8 mouse cellular contexts compared by ENCODE assay signal in the genomic region with DNA sequence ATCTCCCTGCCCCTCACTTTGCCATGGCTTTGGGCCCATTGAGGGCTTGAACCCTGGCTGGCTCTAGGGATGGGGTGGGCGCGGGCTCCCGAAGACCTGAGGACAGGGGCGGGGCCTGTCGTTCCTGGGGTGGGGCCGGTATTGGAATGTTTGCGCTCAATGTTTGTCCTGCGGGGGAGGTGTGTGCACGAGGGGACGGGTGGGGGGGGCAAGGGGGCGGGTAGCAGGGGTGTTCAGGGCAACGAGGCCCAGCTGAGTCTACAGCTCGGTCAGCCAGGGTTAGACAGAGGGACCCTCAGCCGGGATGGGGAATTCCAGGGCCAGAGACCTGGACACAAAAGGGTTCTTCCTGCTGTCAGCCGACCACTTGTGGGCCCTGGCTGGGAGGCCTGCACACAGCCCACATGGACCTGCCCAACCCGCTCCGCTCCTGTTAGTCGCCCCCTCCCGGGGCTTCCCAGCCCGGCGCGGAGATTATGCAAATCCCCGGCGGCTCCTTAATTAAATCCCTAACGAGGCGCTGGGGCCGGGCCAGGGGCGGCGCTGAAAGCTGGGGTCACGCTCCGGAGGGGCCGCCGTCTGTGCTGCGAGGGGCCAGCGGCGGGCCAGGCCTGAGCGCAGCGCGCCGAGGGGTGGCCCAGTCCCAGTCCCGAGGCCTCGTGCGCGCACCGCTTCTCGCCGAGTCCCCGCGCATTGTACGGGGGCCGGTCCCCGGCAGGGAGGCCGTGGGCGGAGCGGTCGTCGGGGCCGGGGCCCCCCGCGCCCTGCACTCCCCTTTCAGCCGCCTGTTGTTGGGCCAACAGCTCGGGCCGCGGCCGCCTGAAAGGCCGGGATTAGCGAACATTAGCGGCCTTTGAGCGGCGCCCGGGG. TPM values are rescaled to one million over a fixed set of nuclear protein-coding genes. Genes with fewer than 3 reads are reported as not detected.
DNase-seq lines count a peak whose midpoint lies in the region; ATAC-seq and TF ChIP-seq lines count a peak whose summit lies in the region.

No protein-coding gene starts in this region.

- H3K36me3 ChIP-seq in E14TG2a.4 (ENCODE audit: insufficient read depth, low read length), result no peaks in the 10 kb centered on the region
- no peaks in the 10 kb centered on the region for H3K36me3 ChIP-seq in intestine, embryonic 16.5 days (ENCODE audit: control insufficient read depth, insufficient read depth, low read length)
- H3K36me3 ChIP-seq in liver, adult 2 months (ENCODE audit: control insufficient read depth, insufficient read depth, low read length), result no peaks in the 10 kb centered on the region

- peak; percentile 52 for DNase-seq in adrenal gland, postnatal 14 days
- peak; percentile 43 to 61 for DNase-seq in frontal cortex, postnatal 10 days (ENCODE audit: low spot score in 2 of 2)
- DNase-seq in liver, adult 2 months (ENCODE audit: extremely low read depth, low read depth, low spot score), result no peak
- peak; percentile 79 for DNase-seq in neural tube, embryonic 10.5 days (ENCODE audit: extremely low spot score, low spot score)
- DNase-seq in urinary bladder, postnatal 25 days (ENCODE audit: low spot score), result peak; percentile 48
- no peak for DNase-seq in cerebellum, adult 11 months

- peaks cover 98% of the 10 kb centered on the region for H3K27me3 ChIP-seq in E14TG2a.4 (ENCODE audit: insufficient read depth, low read length)
- no peaks in the 10 kb centered on the region for H3K27me3 ChIP-seq in intestine, embryonic 16.5 days (replicated peaks; ENCODE audit: control insufficient read depth, insufficient read depth, low read length)
- no peaks in the 10 kb centered on the region for H3K27me3 ChIP-seq in liver, adult 2 months (ENCODE audit: control insufficient read depth, insufficient read depth, low read length)

- H3K9ac ChIP-seq in intestine, embryonic 16.5 days (ENCODE audit: low read depth, low read length), result peak overlapping the region; percentile 78
- H3K9ac ChIP-seq in liver, adult 2 months (ENCODE audit: low read depth, low read length), result peak overlapping the region; percentile 77

- no peaks in the 10 kb centered on the region for H3K9me3 ChIP-seq in E14TG2a.4 (ENCODE audit: low read length)
- no peaks in the 10 kb centered on the region for H3K9me3 ChIP-seq in intestine, embryonic 16.5 days (ENCODE audit: control insufficient read depth, low read length)

- no peaks in the 10 kb centered on the region for H3K79me2 ChIP-seq in liver, adult 2 months (ENCODE audit: control insufficient read depth, insufficient read depth, low read length)

- peak; percentile 54 for ATAC-seq in intestine, embryonic 16.5 days

- TF ChIP-seq POLR2A in liver, adult 2 months (IDR thresholded peaks at IDR 0.05; ENCODE audit: extremely low read depth, insufficient read depth, low read length), result no peak

- peaks cover 48% of the 10 kb centered on the region for H3K4me1 ChIP-seq in E14TG2a.4 (replicated peaks; ENCODE audit: low read depth, low read length)
- H3K4me1 ChIP-seq in intestine, embryonic 16.5 days (ENCODE audit: control insufficient read depth, insufficient read depth, low read length), result peaks cover 41% of the 10 kb centered on the region
- H3K4me1 ChIP-seq in liver, adult 2 months (ENCODE audit: control insufficient read depth, insufficient read depth, low read length), result no peaks in the 10 kb centered on the region; the same call in 1 of the 2 replicates

- H3K27ac ChIP-seq in intestine, embryonic 16.5 days (ENCODE audit: low read length), result peak overlapping the region; percentile 29; the same call in 1 of the 2 replicates
- no peak overlapping the region for H3K27ac ChIP-seq in liver, adult 2 months (replicated peaks; ENCODE audit: insufficient read depth, low read depth, low read length)

- H3K4me3 ChIP-seq in E14TG2a.4 (replicated peaks; ENCODE audit: low read length), result peak overlapping the region; percentile 80
- H3K4me3 ChIP-seq in intestine, embryonic 16.5 days (ENCODE audit: low read length), result peak overlapping the region; percentile 53
- peak overlapping the region; percentile 50 for H3K4me3 ChIP-seq in liver, adult 2 months (ENCODE audit: insufficient read depth, low read depth, low read length)

- H3K4me2 ChIP-seq in intestine, embryonic 16.5 days (ENCODE audit: low read depth, low read length), result peak overlapping the region; percentile 96

- 4% methylated on average over 62 of the region's 71 CpGs for WGBS in intestine, embryonic 16.5 days
- WGBS in liver, adult 2 months, result 2% methylated on average over 68 of the region's 71 CpGs

- TF ChIP-seq CTCF in E14TG2a.4 (conservative IDR thresholded peaks at IDR 0.05; ENCODE audit: low read length), result no peak
- no peak for TF ChIP-seq CTCF in liver, adult 2 months (IDR thresholded peaks at IDR 0.05; ENCODE audit: low read depth, low read length)

RNA-seq across cellular contexts. Expression of a gene that starts 26.4 kb away (rescaled TPM):
- 6.4 and 7.8 TPM in 2 replicates for total RNA-seq in adrenal gland, postnatal 14 days (2021)
- polyA plus RNA-seq in intestine, embryonic 16.5 days (2015; fragmentation: Nextera tagmentation; extraction: Ambion mirVana), result 9.0 and 9.8 TPM in 2 replicates
- 18.8 and 18.9 TPM in 2 replicates for total RNA-seq in liver, adult 2 months (2014; rRNA removed)
- 47.7 and 57.0 TPM in 2 replicates for polyA plus RNA-seq in liver, adult 2 months (2012; rRNA removed)

RNA-seq across cellular contexts. Expression of a gene that starts 36.9 kb away (rescaled TPM):
- 20.0 and 25.1 TPM in 2 replicates for total RNA-seq in adrenal gland, postnatal 14 days (2021)
- 35.7 and 36.9 TPM in 2 replicates for polyA plus RNA-seq in intestine, embryonic 16.5 days (2015; fragmentation: Nextera tagmentation; extraction: Ambion mirVana)
- total RNA-seq in liver, adult 2 months (2014; rRNA removed), result 12.0 and 13.8 TPM in 2 replicates
- 39.8 and 41.0 TPM in 2 replicates for polyA plus RNA-seq in liver, adult 2 months (2012; rRNA removed)

RNA-seq across cellular contexts. Expression of a gene that starts 37.2 kb away (rescaled TPM):
- total RNA-seq in adrenal gland, postnatal 14 days (2021), result 16.8 and 23.8 TPM in 2 replicates
- 130 and 144 TPM in 2 replicates for polyA plus RNA-seq in intestine, embryonic 16.5 days (2015; fragmentation: Nextera tagmentation; extraction: Ambion mirVana)
- total RNA-seq in liver, adult 2 months (2014; rRNA removed), result 0.92 and 2.3 TPM in 2 replicates
- 0.82 and 1.3 TPM in 2 replicates for polyA plus RNA-seq in liver, adult 2 months (2012; rRNA removed)

RNA-seq across cellular contexts. Expression of a gene that starts 42.7 kb away (rescaled TPM):
- 53.5 and 61.1 TPM in 2 replicates for total RNA-seq in adrenal gland, postnatal 14 days (2021)
- 164 and 184 TPM in 2 replicates for polyA plus RNA-seq in intestine, embryonic 16.5 days (2015; fragmentation: Nextera tagmentation; extraction: Ambion mirVana)
- 20.7 TPM in 2 replicates for total RNA-seq in liver, adult 2 months (2014; rRNA removed)
- 5.6 and 6.3 TPM in 2 replicates for polyA plus RNA-seq in liver, adult 2 months (2012; rRNA removed)

Comparison
In these comparisons a context has a peak if more than half of its experiments do, and no peak if none do; other contexts are left out.
1. DNase-seq: peak in adrenal gland, postnatal 14 days (single experiment), frontal cortex, postnatal 10 days (2 of 2), neural tube, embryonic 10.5 days (single experiment) and urinary bladder, postnatal 25 days (single experiment); none in liver, adult 2 months (single experiment) and cerebellum, adult 11 months (single experiment).
2. Peak in every context shown above with its lines, with median percentiles within 50 percentile points of each other: H3K4me3 ChIP-seq.